Mouse (Mus musculus): ENCODE results near the gene Rnf212b. TPM values are rescaled to one million over a fixed set of nuclear protein-coding genes. Genes with fewer than 3 reads are reported as not detected.

Rnf212b gene
- total RNA-seq, 2 experiments from 2014 or later, result not detected

DNA sequence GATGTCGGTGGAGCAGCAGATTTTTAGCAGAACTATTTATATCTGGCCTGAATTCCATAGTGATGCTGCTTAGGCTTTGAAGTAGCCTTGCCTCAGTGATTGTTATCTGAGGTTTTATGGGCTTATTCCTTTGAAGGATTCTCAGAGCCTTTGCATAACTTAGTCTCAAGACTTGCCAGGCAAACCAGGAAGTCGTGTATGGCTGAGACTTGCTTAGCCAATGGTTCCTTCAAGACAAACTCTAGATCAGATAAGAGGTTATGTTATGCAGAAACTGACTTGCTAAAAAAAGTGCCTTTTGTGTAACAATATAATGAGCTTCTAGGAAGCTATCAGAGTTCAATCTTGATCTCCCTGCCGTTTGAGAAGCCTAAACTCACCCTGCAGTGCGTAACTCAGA is 11.5 kb upstream of the Rnf212b start:
- Histone ChIP-seq H3K27ac (no peak overlapping the region), H3K4me3 (no peak overlapping the region)
- TF ChIP-seq CTCF (IDR thresholded peaks at IDR 0.05), result no peak
- intact Hi-C loops (cut with DNase I), result no loop called here
- no peak for DNase-seq (ENCODE audit: extremely low spot score in 1 of 2, low spot score in 2 of 2)

DNA sequence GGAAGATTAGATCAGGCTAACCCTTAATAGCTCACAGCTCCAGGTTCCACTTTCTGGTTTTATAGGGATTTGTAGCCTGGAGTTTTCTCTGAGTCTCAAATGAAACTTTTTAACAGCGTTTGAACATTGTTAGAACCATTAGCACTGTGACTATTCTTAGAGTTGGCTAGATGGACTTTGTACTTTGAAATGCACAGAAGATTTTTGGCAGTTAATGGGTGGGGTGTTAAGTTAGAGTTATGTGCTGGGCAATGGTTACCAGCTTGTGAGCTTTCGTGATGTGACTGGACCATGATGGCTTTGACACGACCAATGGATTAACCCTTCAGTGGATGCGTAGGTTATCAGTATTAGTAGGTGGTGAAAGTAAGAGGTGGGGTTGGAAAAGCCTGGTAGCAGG is 7.8 kb upstream of the Rnf212b start:
- H3K27ac ChIP-seq, result no peak overlapping the region
- no peak overlapping the region for H3K4me3 ChIP-seq
- no peak for TF ChIP-seq CTCF (IDR thresholded peaks at IDR 0.05)
- DNase-seq (ENCODE audit: extremely low spot score in 1 of 2, low spot score in 2 of 2), result no peak
- intact Hi-C loops (cut with DNase I), result no loop called here

DNA sequence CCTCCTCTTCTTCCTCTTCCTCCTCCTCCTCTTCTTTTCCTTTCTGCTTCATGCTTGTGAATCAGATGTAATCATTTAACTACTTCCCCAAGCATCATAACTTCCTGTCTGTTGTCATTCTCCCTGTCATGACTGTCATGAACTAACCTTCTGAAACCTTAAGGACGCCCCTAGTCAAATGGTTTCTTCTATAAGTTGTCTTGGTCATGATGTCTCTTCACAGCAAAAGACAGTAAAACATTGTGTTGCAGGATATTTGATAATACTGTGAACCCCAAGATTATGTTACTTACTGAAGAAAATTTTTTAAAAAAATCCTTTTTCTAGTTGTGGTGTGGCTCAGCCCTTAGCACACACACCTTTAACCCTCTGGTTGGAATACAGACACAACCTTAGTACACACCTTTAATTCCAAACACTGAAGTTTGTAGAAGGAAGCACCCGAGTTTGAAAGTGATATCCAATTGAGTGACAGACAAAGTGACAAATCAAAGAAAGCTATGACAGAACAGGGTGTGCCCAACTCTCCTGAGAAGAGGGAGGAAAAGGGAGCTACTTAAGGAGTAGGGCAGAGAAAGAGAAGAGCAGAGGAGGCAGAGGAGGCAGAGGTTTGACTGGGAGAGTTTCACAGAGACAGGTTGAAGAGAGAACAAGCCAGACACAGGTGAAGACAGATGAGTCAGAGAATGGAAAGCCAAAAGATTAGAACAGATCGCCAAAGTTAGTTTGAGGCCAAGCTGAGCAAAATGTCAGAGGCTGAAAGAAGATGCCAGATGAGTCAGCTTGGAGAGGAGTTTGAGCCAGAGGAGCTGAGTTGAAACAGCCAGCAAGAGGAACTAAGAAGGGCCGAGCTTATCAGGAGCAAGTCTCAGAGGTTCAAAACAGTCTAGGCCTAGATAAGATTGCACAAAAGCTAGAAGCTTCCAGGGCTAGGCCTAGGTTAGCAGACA is 4.9 kb upstream of the Rnf212b start:
- TF ChIP-seq CTCF (IDR thresholded peaks at IDR 0.05), result no peak
- Histone ChIP-seq H3K27ac (no peak overlapping the region), H3K4me3 (no peak overlapping the region)
- no peak for DNase-seq (ENCODE audit: extremely low spot score in 1 of 2, low spot score in 2 of 2)
- intact Hi-C loops (cut with DNase I), result no loop called here

DNA sequence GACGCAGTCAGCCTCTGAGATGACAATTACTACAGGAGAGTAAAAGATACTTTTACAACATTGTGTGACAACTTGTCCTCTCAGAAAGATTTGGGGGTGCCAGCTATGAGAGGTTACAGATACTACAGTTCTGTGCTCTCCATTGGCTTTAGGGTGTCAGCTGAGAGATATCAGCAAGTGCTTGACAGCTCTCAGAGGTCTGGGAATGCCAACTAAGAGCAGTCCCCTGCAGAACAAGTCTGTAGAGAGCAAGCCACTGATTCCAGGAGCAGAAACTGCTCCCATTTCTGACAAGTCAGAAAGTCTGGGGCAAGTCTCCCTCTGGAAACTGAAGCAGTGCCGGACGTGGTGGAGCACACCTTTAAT is 4.3 kb upstream of the Rnf212b start:
- intact Hi-C loops (cut with DNase I), result no loop called here
- no peak overlapping the region for H3K4me3 ChIP-seq
- no peak for TF ChIP-seq CTCF (IDR thresholded peaks at IDR 0.05)
- DNase-seq (ENCODE audit: extremely low spot score in 1 of 2, low spot score in 2 of 2), result no peak
- no peak overlapping the region for H3K27ac ChIP-seq

DNA sequence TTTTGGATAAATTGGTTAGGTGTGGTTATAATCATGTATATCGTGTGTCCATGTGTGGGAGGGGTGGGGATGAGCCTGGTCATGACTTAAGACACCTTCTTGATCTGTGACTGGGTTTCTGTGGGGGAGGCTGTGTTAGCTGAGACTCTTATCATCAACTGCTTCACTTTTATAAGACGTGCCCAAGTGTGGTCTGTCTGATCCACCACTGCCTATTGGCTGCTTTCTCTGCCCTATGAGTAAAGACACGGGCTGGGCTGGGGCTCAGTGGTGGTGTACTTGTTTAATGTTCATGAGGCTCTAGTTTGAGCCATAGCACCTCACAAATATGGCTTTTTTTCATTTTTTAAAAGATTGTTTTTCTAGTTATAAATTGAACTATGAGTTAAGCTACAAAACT is 1.8 kb downstream of the Rnf212b start:
- Histone ChIP-seq H3K27ac (no peak overlapping the region), H3K4me3 (no peak overlapping the region)
- TF ChIP-seq CTCF (IDR thresholded peaks at IDR 0.05), result no peak
- DNase-seq (ENCODE audit: extremely low spot score in 1 of 2, low spot score in 2 of 2), result no peak
- intact Hi-C loops (cut with DNase I), result no loop called here

DNA sequence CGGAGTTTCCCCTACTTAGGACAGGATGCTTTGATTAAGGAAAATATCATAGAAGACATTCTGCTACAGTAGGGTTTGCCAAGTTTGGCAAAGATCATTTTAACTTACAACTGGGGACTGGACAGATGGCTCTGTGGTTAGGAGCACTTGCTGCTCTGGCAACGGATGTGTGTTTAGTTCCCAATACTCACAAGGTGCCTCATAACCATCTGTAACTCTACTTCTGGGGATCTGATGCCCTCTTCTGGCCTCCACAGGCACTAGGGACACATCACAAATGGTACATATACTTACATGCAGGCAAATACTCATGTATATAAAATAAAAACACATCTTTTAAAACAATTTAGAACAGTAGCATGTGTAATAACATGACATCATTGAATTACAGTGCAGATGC is 3.9 kb downstream of the Rnf212b start:
- DNase-seq (ENCODE audit: extremely low spot score in 1 of 2, low spot score in 2 of 2), result no peak
- Histone ChIP-seq H3K27ac (no peak overlapping the region), H3K4me3 (no peak overlapping the region)
- intact Hi-C loops (cut with DNase I), result loop anchor here (1.0 kb wide), 1 partner anchor 103 kb away; no protein-coding TSS in a partner anchor
- peak; percentile 60 for TF ChIP-seq CTCF (IDR thresholded peaks at IDR 0.05)

DNA sequence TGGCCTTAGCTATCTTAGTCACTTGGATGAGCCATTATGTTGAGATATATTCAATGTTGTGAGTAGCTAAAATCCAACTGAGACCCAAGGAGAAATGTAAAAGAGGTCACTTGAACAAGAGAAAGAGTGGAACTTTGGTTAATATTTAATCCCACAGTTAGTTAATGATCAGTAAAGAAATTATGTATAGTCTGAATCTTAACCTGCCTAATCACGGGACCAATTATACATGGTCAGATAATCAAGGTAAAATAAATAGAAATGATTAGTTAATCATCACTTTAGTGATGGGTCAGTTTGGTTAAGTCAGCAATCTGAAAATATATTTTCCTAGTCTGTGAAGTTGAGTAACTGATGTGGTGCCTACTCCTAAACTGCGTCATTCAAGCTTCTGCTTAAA is 8.4 kb downstream of the Rnf212b start:
- intact Hi-C loops (cut with DNase I), result no loop called here
- no peak for DNase-seq (ENCODE audit: extremely low spot score in 1 of 2, low spot score in 2 of 2)
- no peak overlapping the region for H3K27ac ChIP-seq
- TF ChIP-seq CTCF (IDR thresholded peaks at IDR 0.05), result no peak
- no peak overlapping the region for H3K4me3 ChIP-seq

DNA sequence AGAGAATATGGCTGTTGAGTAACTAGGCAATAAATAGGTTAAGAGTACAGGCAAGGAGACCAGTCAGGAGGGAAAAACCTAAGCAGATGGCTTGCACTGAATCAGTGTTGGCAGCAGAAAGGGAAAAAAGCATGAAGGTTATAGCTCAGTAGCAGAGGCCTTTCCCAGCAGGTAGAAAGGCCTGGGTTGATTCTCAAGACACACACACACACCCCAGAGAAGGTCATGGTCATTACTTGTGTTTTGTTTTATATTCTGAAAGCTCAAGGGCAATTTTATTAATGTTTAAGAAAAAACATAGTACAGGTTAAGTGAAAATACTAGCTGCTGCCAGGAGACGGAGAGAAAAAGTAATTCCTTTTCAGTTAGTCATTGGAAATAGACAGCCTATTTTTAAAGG is 9.8 kb downstream of the Rnf212b start:
- H3K4me3 ChIP-seq, result no peak overlapping the region
- TF ChIP-seq CTCF (IDR thresholded peaks at IDR 0.05), result no peak
- no peak overlapping the region for H3K27ac ChIP-seq
- intact Hi-C loops (cut with DNase I), result no loop called here
- DNase-seq (ENCODE audit: extremely low spot score in 1 of 2, low spot score in 2 of 2), result no peak

DNA sequence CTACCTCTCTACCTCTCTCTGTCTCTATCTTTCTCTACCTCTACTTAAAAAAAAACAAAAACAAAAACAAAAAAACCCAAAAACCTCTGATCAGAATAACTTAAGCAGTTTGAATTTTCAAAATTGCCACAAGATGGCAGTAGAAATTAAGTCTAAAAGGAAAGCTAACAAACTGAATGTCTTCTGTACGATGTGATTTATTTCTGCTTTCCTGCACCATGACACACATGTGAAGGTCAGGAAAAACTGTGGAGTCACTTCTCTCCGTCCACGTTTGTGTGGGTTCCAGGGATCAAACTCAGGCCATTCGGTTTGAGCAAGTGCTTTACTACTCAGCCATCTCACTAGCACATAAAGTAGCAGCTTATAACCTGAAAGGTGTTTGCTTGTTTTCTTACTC is 29.5 kb downstream of the Rnf212b start:
- H3K27ac ChIP-seq, result no peak overlapping the region
- TF ChIP-seq CTCF (IDR thresholded peaks at IDR 0.05), result peak; percentile 62
- intact Hi-C loops (cut with DNase I), result loop anchor here (1.0 to 5.0 kb wide), 2 partner anchors 94 to 172 kb away; partner anchors contain the start of genes Cmtm5 and Ngdn
- no peak overlapping the region; the same call in 1 of the 2 replicates for H3K4me3 ChIP-seq
- no peak for DNase-seq (ENCODE audit: extremely low spot score in 1 of 2, low spot score in 2 of 2)

DNA sequence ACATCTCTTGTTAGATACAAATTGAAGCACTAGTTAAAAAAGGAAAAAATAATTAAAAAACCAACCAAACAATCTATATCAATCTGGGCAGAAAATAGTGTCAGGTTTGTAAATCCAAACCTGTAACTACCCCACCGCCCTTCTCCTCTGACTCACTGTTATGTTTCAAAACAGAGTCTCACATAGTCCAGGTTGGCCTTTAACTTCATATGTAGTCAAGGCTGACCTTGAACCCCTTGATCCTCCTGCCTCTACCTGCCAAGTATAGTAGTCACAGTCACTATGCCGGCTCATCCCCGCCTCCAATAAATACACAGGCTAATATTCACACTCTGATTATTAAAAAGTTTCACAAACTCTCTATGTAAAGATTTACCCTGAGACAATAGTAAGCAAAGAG is 41.8 kb downstream of the Rnf212b start:
- no peak for DNase-seq (ENCODE audit: extremely low spot score in 1 of 2, low spot score in 2 of 2)
- no peak overlapping the region for H3K4me3 ChIP-seq
- H3K27ac ChIP-seq, result no peak overlapping the region
- intact Hi-C loops (cut with DNase I), result no loop called here
- no peak for TF ChIP-seq CTCF (IDR thresholded peaks at IDR 0.05)

DNA sequence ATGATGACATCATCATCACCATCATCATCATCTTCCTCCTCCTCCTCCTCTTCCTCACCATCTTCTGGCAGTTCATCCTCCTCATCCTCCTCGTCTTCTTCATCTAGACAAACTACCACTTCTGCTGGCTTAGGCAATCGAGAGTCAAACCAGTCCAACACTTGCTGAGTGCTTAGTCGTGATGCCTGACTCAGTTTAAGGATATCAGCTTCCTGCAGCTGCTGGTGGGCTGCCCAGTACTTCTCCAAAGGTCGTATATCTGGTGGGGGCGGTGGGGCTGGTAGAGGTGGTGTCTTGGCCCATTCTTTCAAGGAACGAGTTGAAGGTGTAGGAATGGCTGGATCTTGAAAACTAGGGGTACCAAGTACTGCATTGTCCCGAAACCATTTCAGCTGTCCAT is 42.8 kb downstream of the Rnf212b start:
- TF ChIP-seq CTCF (IDR thresholded peaks at IDR 0.05), result no peak
- no peak overlapping the region for H3K4me3 ChIP-seq
- DNase-seq (ENCODE audit: extremely low spot score in 1 of 2, low spot score in 2 of 2), result no peak
- H3K27ac ChIP-seq, result no peak overlapping the region
- intact Hi-C loops (cut with DNase I), result no loop called here

DNA sequence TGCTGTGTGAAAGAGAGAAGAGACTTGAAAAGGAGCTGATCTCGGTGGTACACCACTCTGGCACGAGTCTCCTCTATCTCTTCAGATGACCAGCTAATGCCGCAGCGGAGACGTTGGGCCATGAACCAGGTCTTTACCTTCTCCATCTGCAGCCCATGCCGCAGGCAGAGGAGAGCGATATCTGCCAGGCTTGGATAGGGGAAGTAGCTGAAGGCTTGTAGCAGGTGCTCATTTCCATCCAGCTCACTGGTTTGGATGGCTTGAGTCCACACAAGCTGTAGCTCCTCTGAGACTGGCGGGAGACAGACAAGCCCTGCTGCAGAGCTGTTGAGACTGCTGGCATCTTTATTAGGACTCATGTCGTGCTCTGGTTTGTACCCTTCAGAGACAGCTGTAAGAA is 44.0 kb downstream of the Rnf212b start:
- Histone ChIP-seq H3K27ac (no peak overlapping the region), H3K4me3 (no peak overlapping the region)
- DNase-seq (ENCODE audit: extremely low spot score in 1 of 2, low spot score in 2 of 2), result no peak
- TF ChIP-seq CTCF (IDR thresholded peaks at IDR 0.05), result no peak
- intact Hi-C loops (cut with DNase I), result no loop called here

DNA sequence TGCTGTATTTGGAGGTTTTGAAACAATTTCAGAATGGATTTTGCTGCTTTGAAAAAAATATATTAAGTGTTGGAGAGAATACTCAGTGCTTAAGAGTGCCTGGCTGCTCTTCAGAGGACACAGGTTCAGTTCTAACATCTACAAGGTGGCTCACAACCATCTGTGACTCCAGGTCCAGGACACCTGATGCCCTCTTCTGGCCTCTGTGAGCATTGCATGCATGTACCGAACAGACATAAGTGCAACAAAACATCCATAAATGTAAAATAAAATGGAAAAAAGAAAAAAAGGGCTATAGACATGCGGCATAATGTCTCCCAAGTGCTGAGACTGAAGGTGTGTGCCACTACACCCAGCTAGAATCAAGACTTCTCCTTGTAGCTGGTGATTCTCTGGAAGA is 46.6 kb downstream of the Rnf212b start:
- TF ChIP-seq CTCF (IDR thresholded peaks at IDR 0.05), result peak; percentile 80
- intact Hi-C loops (cut with DNase I), result loop anchor here (2.0 kb wide), 1 partner anchor 146 kb away; no protein-coding TSS in a partner anchor
- H3K4me3 ChIP-seq, result no peak overlapping the region
- peak; percentile 52 to 66 for DNase-seq (ENCODE audit: extremely low spot score in 1 of 2, low spot score in 2 of 2)
- no peak overlapping the region for H3K27ac ChIP-seq
